Mouse (Mus musculus): ENCODE data around the gene Fubp3. TPM values are rescaled to one million over a fixed set of nuclear protein-coding genes. Genes with fewer than 3 reads are reported as not detected.
A peak's percentile ranks its signal among the peaks of the same experiment; 100 is the strongest.

Gene Fubp3
- polyA plus RNA-seq, 1 experiment from 2014 or later, result 79.2 TPM

- Histone ChIP-seq H3K4me2 (peak overlapping the region; percentile 81), H3K27ac (peak overlapping the region; percentile 92), H3K36me3 (peaks cover 12% of the 10 kb centered on the region), H3K4me3 (peak overlapping the region; percentile 100), H3K9ac (peak overlapping the region; percentile 97), H3K27me3 (no peaks in the 10 kb centered on the region), H3K9me3 (no peaks in the 10 kb centered on the region), H3K4me1 (peaks cover 19% of the 10 kb centered on the region)
- WGBS, result 2% methylated on average over 41 of the region's 41 CpGs
- no peak; the same call in 1 of the 2 replicates for ATAC-seq (ENCODE audit: insufficient number of reproducible peaks, low FRiP score, low TSS enrichment, low read depth)
Observed at GRCm38 (mm10) chr2:31572915-31573635, 624 bp downstream of the Fubp3 start.

- ATAC-seq (ENCODE audit: insufficient number of reproducible peaks, low FRiP score, low TSS enrichment, low read depth), result no peak
- H3K27me3 ChIP-seq, result no peaks in the 10 kb centered on the region
- H3K9ac ChIP-seq, result no peak overlapping the region
- no peak overlapping the region for H3K4me3 ChIP-seq
- no peak overlapping the region for H3K4me2 ChIP-seq
- H3K27ac ChIP-seq, result no peak overlapping the region
- whole genome bisulfite sequencing, result 78% methylated on average over 2 of the region's 2 CpGs
- H3K9me3 ChIP-seq, result no peaks in the 10 kb centered on the region
- H3K36me3 ChIP-seq, result peaks cover 45% of the 10 kb centered on the region
- no peaks in the 10 kb centered on the region for H3K4me1 ChIP-seq
Observed at GRCm38 (mm10) chr2:31581617-31582016, 9.2 kb downstream of the Fubp3 start.

- H3K4me3 ChIP-seq, result no peak overlapping the region
- H3K9me3 ChIP-seq, result no peaks in the 10 kb centered on the region
- H3K27me3 ChIP-seq, result no peaks in the 10 kb centered on the region
- no peak for ATAC-seq (ENCODE audit: insufficient number of reproducible peaks, low FRiP score, low TSS enrichment, low read depth)
- no peak overlapping the region for H3K27ac ChIP-seq
- no peaks in the 10 kb centered on the region for H3K4me1 ChIP-seq
- no peak overlapping the region for H3K9ac ChIP-seq
- WGBS, result 88% methylated on average over 9 of the region's 9 CpGs
- peaks cover 62% of the 10 kb centered on the region for H3K36me3 ChIP-seq
- H3K4me2 ChIP-seq, result no peak overlapping the region
Observed at GRCm38 (mm10) chr2:31591799-31592484, 19.5 kb downstream of the Fubp3 start.

GRCm38 (mm10) chr2:31607555-31607954, 35.1 kb downstream of the Fubp3 start:
- Histone ChIP-seq H3K4me3 (no peak overlapping the region), H3K4me2 (no peak overlapping the region), H3K9me3 (no peaks in the 10 kb centered on the region), H3K9ac (no peak overlapping the region), H3K27ac (no peak overlapping the region), H3K27me3 (no peaks in the 10 kb centered on the region), H3K36me3 (peaks cover 91% of the 10 kb centered on the region), H3K4me1 (no peaks in the 10 kb centered on the region)
- WGBS, result 78% methylated on average over 1 of the region's 1 CpGs
- no peak for ATAC-seq (ENCODE audit: insufficient number of reproducible peaks, low FRiP score, low TSS enrichment, low read depth)

- no peaks in the 10 kb centered on the region for H3K4me1 ChIP-seq
- H3K4me2 ChIP-seq, result no peak overlapping the region
- no peak overlapping the region for H3K4me3 ChIP-seq
- peaks cover 96% of the 10 kb centered on the region for H3K36me3 ChIP-seq
- H3K9ac ChIP-seq, result no peak overlapping the region
- 32% methylated on average over 7 of the region's 7 CpGs for WGBS
- no peak for ATAC-seq (ENCODE audit: insufficient number of reproducible peaks, low FRiP score, low TSS enrichment, low read depth)
- no peaks in the 10 kb centered on the region for H3K9me3 ChIP-seq
- no peaks in the 10 kb centered on the region for H3K27me3 ChIP-seq
- no peak overlapping the region for H3K27ac ChIP-seq
Observed at GRCm38 (mm10) chr2:31609859-31610261, 37.4 kb downstream of the Fubp3 start.

GRCm38 (mm10) chr2:31610922-31611321, 38.5 kb downstream of the Fubp3 start:
- H3K36me3 ChIP-seq, result peaks cover 96% of the 10 kb centered on the region
- no peak overlapping the region for H3K27ac ChIP-seq
- H3K4me2 ChIP-seq, result no peak overlapping the region
- ATAC-seq (ENCODE audit: insufficient number of reproducible peaks, low FRiP score, low TSS enrichment, low read depth), result no peak
- H3K27me3 ChIP-seq, result no peaks in the 10 kb centered on the region
- no peaks in the 10 kb centered on the region for H3K4me1 ChIP-seq
- no peak overlapping the region for H3K9ac ChIP-seq
- no peaks in the 10 kb centered on the region for H3K9me3 ChIP-seq
- H3K4me3 ChIP-seq, result no peak overlapping the region
- WGBS, result 81% methylated on average over 4 of the region's 4 CpGs

GRCm38 (mm10) chr2:31611400-31611799, 38.9 kb downstream of the Fubp3 start:
- 76% methylated on average over 8 of the region's 8 CpGs for WGBS
- no peak overlapping the region for H3K27ac ChIP-seq
- no peak overlapping the region for H3K4me3 ChIP-seq
- H3K4me2 ChIP-seq, result no peak overlapping the region
- ATAC-seq (ENCODE audit: insufficient number of reproducible peaks, low FRiP score, low TSS enrichment, low read depth), result no peak
- H3K4me1 ChIP-seq, result no peaks in the 10 kb centered on the region
- peaks cover 93% of the 10 kb centered on the region for H3K36me3 ChIP-seq
- H3K9me3 ChIP-seq, result no peaks in the 10 kb centered on the region
- H3K27me3 ChIP-seq, result no peaks in the 10 kb centered on the region
- no peak overlapping the region for H3K9ac ChIP-seq

- Histone ChIP-seq H3K4me3 (no peak overlapping the region), H3K9ac (no peak overlapping the region), H3K27ac (no peak overlapping the region), H3K4me1 (no peaks in the 10 kb centered on the region), H3K27me3 (no peaks in the 10 kb centered on the region), H3K4me2 (no peak overlapping the region), H3K36me3 (peaks cover 86% of the 10 kb centered on the region), H3K9me3 (no peaks in the 10 kb centered on the region)
- WGBS, result 67% methylated on average over 6 of the region's 6 CpGs
- no peak for ATAC-seq (ENCODE audit: insufficient number of reproducible peaks, low FRiP score, low TSS enrichment, low read depth)
Observed at GRCm38 (mm10) chr2:31612627-31613026, 40.2 kb downstream of the Fubp3 start.

- Histone ChIP-seq H3K4me2 (no peak overlapping the region), H3K4me1 (no peaks in the 10 kb centered on the region), H3K9me3 (no peaks in the 10 kb centered on the region), H3K36me3 (peaks cover 79% of the 10 kb centered on the region), H3K4me3 (no peak overlapping the region), H3K9ac (no peak overlapping the region), H3K27me3 (no peaks in the 10 kb centered on the region), H3K27ac (no peak overlapping the region)
- WGBS, result 82% methylated on average over 7 of the region's 7 CpGs
- ATAC-seq (ENCODE audit: insufficient number of reproducible peaks, low FRiP score, low TSS enrichment, low read depth), result no peak
Observed at GRCm38 (mm10) chr2:31613781-31614180, 41.3 kb downstream of the Fubp3 start.

- no peaks in the 10 kb centered on the region for H3K9me3 ChIP-seq
- no peak overlapping the region for H3K4me2 ChIP-seq
- no peak overlapping the region for H3K27ac ChIP-seq
- no peaks in the 10 kb centered on the region for H3K27me3 ChIP-seq
- no peaks in the 10 kb centered on the region for H3K4me1 ChIP-seq
- no peak for ATAC-seq (ENCODE audit: insufficient number of reproducible peaks, low FRiP score, low TSS enrichment, low read depth)
- no peak overlapping the region for H3K9ac ChIP-seq
- H3K4me3 ChIP-seq, result no peak overlapping the region
- 76% methylated on average over 14 of the region's 14 CpGs for WGBS
- H3K36me3 ChIP-seq, result peaks cover 32% of the 10 kb centered on the region
Observed at GRCm38 (mm10) chr2:31618484-31619161, 46.2 kb downstream of the Fubp3 start.

GRCm38 (mm10) chr2:31619208-31619607, 46.8 kb downstream of the Fubp3 start:
- 89% methylated on average over 6 of the region's 6 CpGs for WGBS
- H3K9me3 ChIP-seq, result no peaks in the 10 kb centered on the region
- ATAC-seq (ENCODE audit: insufficient number of reproducible peaks, low FRiP score, low TSS enrichment, low read depth), result no peak

GRCm38 (mm10) chr2:31633531-31633930, 61.1 kb downstream of the Fubp3 start:
- Histone ChIP-seq H3K36me3 (no peaks in the 10 kb centered on the region), H3K27me3 (peaks cover 80% of the 10 kb centered on the region), H3K4me2 (no peak overlapping the region), H3K27ac (no peak overlapping the region), H3K9me3 (no peaks in the 10 kb centered on the region), H3K9ac (no peak overlapping the region), H3K4me1 (peaks cover 33% of the 10 kb centered on the region), H3K4me3 (no peak overlapping the region)
- ATAC-seq (ENCODE audit: insufficient number of reproducible peaks, low FRiP score, low TSS enrichment, low read depth), result no peak
- WGBS, result 63% methylated on average over 3 of the region's 3 CpGs

More at GRCm38 (mm10) chr2:31619208-31619607, 46.8 kb downstream of the Fubp3 start:
- no peak overlapping the region for H3K4me3 ChIP-seq
- H3K27ac ChIP-seq, result no peak overlapping the region
- H3K36me3 ChIP-seq, result peaks cover 26% of the 10 kb centered on the region
- no peak overlapping the region for H3K4me2 ChIP-seq
- H3K27me3 ChIP-seq, result no peaks in the 10 kb centered on the region
- H3K9ac ChIP-seq, result no peak overlapping the region
- no peaks in the 10 kb centered on the region for H3K4me1 ChIP-seq

Measured in limb, embryonic 15.5 days (tissue).